ENCODE assay signal across 9 mouse cellular contexts in genomic region chr4:137278144-137279040, GRCm38 (mm10). TPM values are rescaled to one million over a fixed set of nuclear protein-coding genes. Genes with fewer than 3 reads are reported as not detected.
DNase-seq lines count a peak whose midpoint lies in the region; ATAC-seq and TF ChIP-seq lines count a peak whose summit lies in the region.
"Had no signal": no experiment of that assay in that cellular context is flagged by ENCODE, and none has a peak within 500 bp of the region (broad histone marks: within the 10 kb centered on the region; RNA-seq: fewer than 3 reads in every experiment).

No protein-coding gene starts in this region.

- H3K4me2 ChIP-seq in heart, embryonic 13.5 days = peak overlapping the region; percentile 73
- peak overlapping the region; percentile 97 for H3K4me2 ChIP-seq in hindbrain, embryonic 14.5 days (replicated peaks)

- TF ChIP-seq POLR2A in brain, embryonic 14.5 days (IDR thresholded peaks at IDR 0.05; ENCODE audit: borderline replicate concordance, extremely low read depth, insufficient read depth, insufficient read length, poor library complexity, severe bottlenecking) = no peak

- DNase-seq in heart, adult 8-10 months (ENCODE audit: low spot score) = no peak
- peak; percentile 62 for DNase-seq in brain, embryonic 14.5 days (ENCODE audit: low read depth)
- DNase-seq in hindbrain, embryonic 14.5 days (ENCODE audit: low spot score) = peak; percentile 51
- DNase-seq in mesoderm, embryonic 11.5 days (ENCODE audit: low read depth, low spot score) = peak; percentile 74
- no peak for DNase-seq in thymus, postnatal 0 days (ENCODE audit: low spot score)
- no peak for DNase-seq in testis, postnatal 10 days (ENCODE audit: low spot score)
- DNase-seq in layer of hippocampus, postnatal 25 days (ENCODE audit: extremely low spot score in 1 of 2, low spot score in 1 of 2) = no peak

- WGBS in heart, embryonic 13.5 days = 5% methylated on average over 22 of the region's 22 CpGs
- 1% methylated on average over 22 of the region's 22 CpGs for WGBS in hindbrain, embryonic 14.5 days

- H3K27ac ChIP-seq in heart, embryonic 13.5 days (replicated peaks) = no peak overlapping the region
- H3K27ac ChIP-seq in hindbrain, embryonic 14.5 days = no peak overlapping the region

- H3K36me3 ChIP-seq in heart, embryonic 13.5 days = no peaks in the 10 kb centered on the region
- no peaks in the 10 kb centered on the region for H3K36me3 ChIP-seq in hindbrain, embryonic 14.5 days (replicated peaks; ENCODE audit: control insufficient read depth, insufficient read depth)
- H3K36me3 ChIP-seq: G1E had no signal

- peaks cover 44% of the 10 kb centered on the region for H3K4me1 ChIP-seq in heart, embryonic 13.5 days
- H3K4me1 ChIP-seq in hindbrain, embryonic 14.5 days (replicated peaks; ENCODE audit: control insufficient read depth, insufficient read depth, low read length) = peaks cover 19% of the 10 kb centered on the region

- ATAC-seq in heart, embryonic 13.5 days (ENCODE audit: extremely low read depth, insufficient number of reproducible peaks, low FRiP score, low TSS enrichment) = no peak; the same call in 1 of the 2 replicates
- ATAC-seq in hindbrain, embryonic 14.5 days (ENCODE audit: low FRiP score) = no peak

- peak overlapping the region; percentile 60 for H3K4me3 ChIP-seq in heart, embryonic 13.5 days
- peak overlapping the region; percentile 52 for H3K4me3 ChIP-seq in hindbrain, embryonic 14.5 days (replicated peaks; ENCODE audit: low read length)

- peaks cover 97% of the 10 kb centered on the region for H3K27me3 ChIP-seq in heart, embryonic 13.5 days (replicated peaks)
- H3K27me3 ChIP-seq in hindbrain, embryonic 14.5 days (ENCODE audit: control insufficient read depth, insufficient read depth, low read length) = peaks cover 55% of the 10 kb centered on the region

- TF ChIP-seq CTCF in brain, embryonic 14.5 days (IDR thresholded peaks at IDR 0.05; ENCODE audit: borderline replicate concordance, extremely low read depth, insufficient read depth, insufficient read length) = no peak

- peak overlapping the region; percentile 78 for H3K9ac ChIP-seq in heart, embryonic 13.5 days
- peak overlapping the region; percentile 61 for H3K9ac ChIP-seq in hindbrain, embryonic 14.5 days

- no peaks in the 10 kb centered on the region for H3K9me3 ChIP-seq in heart, embryonic 13.5 days
- H3K9me3 ChIP-seq in hindbrain, embryonic 14.5 days (ENCODE audit: control insufficient read depth, low read length) = no peaks in the 10 kb centered on the region

RNA-seq across cellular contexts. Expression of gene Wnt4, which starts 1.1 kb away (rescaled TPM):
- polyA plus RNA-seq in heart, embryonic 13.5 days (2015; fragmentation: Nextera tagmentation; extraction: Ambion mirVana) = 0.84 and 0.95 TPM in 2 replicates
- total RNA-seq in heart, adult 8-10 months (2022) = under 1 TPM; 0.09 to 0.25 (median 0.15) TPM
- polyA plus RNA-seq in brain, embryonic 14.5 days (2012; rRNA removed) = 2.1 and 4.6 TPM in 2 replicates
- polyA plus RNA-seq in hindbrain, embryonic 14.5 days (2014; fragmentation: Nextera tagmentation; extraction: Ambion mirVana) = 1.9 and 2.2 TPM in 2 replicates
- polyA plus RNA-seq in thymus, postnatal 0 days (2015; fragmentation: Nextera tagmentation; extraction: Ambion mirVana) = 8.5 and 11.7 TPM in 2 replicates
- 1 to 10 TPM; 6.8 to 7.2 TPM for total RNA-seq in layer of hippocampus, postnatal 25 days (2021)
- polyA plus RNA-seq: G1E had no signal

Comparison
In these comparisons a context has a peak if more than half of its experiments do, and no peak if none do; other contexts are left out.
1. DNase-seq: peak in brain, embryonic 14.5 days (single experiment), hindbrain, embryonic 14.5 days (single experiment) and mesoderm, embryonic 11.5 days (single experiment); none in heart, adult 8-10 months (single experiment), thymus, postnatal 0 days (single experiment), testis, postnatal 10 days (single experiment) and layer of hippocampus, postnatal 25 days (0 of 2).